Mouse (Mus musculus) lung, adult 2 months (tissue): ENCODE data around the gene Pzp.

Experiments
- CTCF ChIP-seq: fragments of 200-500 bp; IDR thresholded peaks from 2 replicates; pipeline ENCODE4 v1.5.1; 2011; ENCODE audit warnings: mild to moderate bottlenecking, low read length, control low read depth; ENCODE audit not compliant: insufficient read depth
- POLR2A ChIP-seq: fragments of 200-500 bp; IDR thresholded peaks from 2 replicates; pipeline ENCODE4 v1.6.1; 2011; ENCODE audit warnings: low read depth, mild to moderate bottlenecking, control low read depth, low read length, borderline replicate concordance; ENCODE audit errors: extremely low read depth

DNA sequence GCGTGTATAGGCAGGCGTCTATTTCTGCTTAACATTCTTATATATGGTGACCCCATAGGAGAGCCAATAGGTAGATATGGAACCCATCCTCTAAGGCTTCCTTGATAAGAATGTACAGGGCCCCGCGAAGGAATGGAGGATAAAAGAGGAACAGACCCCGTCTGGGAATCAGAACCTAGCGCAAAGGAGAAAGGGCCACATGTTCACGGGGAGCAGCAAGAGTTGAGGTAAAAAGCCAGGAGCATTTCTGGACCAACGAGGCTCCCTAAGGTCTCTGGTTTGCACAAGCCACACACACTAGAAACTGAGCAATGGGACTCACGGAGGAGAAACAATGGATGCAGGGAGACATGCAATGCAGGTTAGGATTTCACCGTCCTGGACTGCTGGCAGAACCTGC is 89.2 kb downstream of the Pzp start:
- TF ChIP-seq POLR2A (no peak), CTCF (no peak)
